Mouse (Mus musculus) ES-CJ7 (cell line): ENCODE measurements around the gene Cobll1.

ENCODE experiments used
- DNase-seq: peaks from one replicate; pipeline ENCODE4 v3.0.0; 2011; ENCODE audit warnings: low read depth, low spot score

Gene Cobll1

DNA sequence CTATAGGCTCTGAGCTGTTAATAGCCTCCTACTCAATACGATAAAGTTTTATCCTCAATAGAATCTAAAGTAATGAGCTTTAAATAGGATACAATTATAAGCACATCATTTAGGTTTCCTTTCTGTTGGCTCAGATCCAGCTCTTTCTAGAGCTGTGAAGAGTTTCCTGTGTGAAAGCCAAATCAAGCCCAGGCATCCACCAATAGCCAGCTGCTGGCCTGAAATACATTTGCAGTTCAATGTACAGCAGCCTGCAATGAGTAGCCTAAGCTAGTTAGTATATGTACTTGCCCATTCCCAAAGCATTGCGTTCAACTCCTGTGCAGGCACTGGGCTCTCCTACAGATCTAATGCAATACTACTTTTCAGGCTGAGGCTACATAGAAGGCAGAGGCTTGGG is 145.2 kb downstream of the Cobll1 start:
- DNase-seq: no peak

DNA sequence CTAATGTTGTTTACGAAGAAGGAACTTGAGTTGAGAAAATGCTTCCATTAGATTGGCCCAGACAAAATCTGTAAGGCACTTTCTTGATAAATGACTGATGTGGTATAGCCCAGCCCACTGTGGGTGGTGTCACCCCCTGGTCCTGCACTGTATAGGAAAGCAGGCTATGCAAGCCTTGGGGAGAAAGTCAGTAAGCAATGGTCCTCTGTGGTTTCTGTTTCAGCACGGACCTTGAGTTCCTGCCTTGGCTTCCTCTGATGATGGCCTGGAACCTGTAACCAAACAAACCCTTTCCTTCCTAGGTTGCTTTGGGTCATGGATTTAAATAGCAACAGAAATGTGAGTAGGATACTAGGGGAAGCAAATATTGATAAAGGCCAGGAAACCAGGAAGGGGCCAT is 148.2 kb downstream of the Cobll1 start:
- DNase-seq: no peak

DNA sequence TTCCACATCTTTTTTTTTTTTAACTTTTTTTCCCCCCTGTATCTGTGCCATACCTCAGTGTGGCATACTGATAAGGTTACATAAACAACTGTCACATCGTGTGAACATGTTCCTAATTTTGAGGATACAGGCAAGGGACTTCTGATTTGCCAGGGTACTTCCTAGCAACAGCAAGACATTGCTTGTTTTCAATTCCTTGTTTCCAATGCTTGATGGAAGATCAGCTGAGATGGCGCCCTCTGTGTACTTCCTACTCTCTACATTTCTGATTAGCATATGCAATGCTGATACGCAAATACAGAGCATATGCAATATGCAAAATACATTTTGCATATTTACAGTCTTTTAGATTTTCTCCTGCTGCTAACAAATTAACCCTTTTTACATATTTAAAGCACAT is 152.0 kb downstream of the Cobll1 start:
- DNase-seq: no peak

DNA sequence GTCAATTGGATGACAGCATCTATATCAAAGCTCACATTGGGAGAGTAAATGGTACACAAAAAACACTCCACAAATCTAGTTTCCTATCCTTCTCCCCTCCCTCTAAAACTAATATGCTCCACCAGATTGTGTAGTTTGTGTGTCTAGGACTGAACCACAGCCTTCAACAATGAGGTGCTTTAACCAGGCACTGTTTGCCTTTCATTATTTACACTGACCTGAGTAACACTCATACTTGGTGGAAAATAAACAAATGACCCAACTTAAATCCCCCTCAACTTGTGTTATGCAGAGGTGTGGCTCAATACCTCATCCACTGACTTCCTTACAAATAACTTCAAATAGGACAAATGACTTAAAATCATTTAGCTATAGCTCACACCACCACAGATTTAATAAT is 155.8 kb downstream of the Cobll1 start:
- DNase-seq: no peak

DNA sequence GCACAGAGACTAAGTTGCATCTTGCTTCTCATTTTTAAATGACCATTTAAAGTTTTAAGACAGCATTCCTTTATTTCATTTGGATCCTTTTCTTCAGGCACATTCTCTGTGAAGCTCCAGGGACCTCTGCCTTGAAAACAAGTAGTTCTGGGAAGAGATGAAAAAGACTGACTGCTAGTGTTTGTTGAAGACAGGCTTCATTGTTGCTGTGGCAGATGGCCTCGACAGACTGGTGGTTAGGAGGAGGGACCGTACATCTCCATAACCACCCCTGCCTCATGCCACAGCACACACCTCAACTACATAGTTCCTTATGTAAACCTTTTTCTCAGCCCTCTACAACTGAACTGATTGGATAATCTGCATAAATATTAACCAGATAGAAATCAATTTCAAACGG is 161.7 kb downstream of the Cobll1 start:
- no peak for DNase-seq

DNA sequence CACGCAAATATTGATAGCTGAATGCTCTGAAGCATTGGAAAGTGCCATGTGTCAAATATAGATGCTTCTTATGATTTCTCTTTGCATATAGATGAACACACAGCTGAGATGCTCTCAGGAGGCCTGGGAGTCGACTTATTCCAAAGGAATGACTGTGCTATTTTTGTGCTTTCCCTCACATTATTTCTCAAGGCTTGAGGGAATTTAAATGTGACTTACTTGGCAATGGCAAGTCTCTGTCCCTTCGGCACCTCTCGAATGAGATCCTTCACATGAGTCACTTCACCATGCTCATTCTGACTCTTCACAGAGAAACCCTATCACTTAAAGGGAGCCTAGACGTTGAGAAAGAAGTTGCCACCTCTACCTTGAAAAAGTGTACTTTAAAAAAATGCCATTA is 163.4 kb downstream of the Cobll1 start:
- DNase-seq: no peak

DNA sequence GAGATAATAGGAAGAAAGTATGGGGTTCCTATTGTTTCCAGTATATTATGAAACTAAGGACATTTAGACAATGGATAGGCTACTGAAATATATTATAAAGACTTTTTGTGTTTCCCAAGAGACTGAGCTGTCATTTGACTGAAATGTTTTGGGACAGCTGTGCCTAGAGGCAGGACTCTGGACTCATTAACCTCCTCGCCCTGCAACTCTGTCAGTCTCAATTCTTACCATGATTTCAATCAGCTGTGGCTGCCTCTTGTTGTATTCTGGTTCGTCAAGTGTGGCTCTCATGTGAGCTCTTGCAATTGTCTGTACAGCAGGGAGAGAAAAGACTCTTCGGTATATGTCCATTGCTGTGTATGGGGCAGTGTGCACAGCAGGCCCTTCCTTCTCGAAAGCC is 163.8 kb downstream of the Cobll1 start:
- DNase-seq: no peak

DNA sequence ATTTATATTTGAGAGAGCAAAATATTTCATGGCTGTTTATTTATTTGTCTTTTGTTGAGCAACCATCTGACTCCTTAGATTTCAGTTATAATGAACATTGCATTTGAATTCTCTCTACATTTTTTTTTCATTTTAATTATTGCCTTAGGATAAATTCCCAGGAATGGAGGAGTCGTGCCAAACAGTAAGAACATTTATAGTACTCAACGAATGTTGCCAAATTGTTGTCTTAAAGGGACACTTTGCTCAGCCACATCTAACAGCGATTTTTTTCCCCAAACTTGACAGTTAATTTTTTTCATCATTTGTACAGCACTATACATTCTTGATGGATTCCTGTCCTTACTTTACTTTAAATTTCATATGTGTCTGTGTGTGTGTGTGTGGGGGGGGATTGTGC is 167.0 kb downstream of the Cobll1 start:
- no peak for DNase-seq

DNA sequence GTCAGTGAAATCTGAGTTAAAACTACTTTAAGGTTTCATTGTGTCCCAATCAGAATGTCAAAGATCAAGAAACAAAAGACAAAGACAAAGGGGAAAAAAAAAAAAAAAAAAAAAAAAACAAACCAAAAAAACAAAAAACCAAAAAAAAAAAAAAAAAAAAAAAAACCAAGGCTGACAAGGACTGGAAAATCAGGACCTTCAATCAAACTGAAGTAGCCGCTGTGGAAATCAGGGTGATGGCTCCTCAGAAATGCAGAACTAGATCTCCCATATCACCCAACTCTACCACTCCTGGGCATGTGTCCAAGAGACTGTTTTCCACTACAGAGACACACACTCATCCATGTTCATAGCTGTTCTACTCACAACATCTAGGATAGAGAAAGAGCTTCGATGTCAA is 185.4 kb downstream of the Cobll1 start:
- no peak for DNase-seq

DNA sequence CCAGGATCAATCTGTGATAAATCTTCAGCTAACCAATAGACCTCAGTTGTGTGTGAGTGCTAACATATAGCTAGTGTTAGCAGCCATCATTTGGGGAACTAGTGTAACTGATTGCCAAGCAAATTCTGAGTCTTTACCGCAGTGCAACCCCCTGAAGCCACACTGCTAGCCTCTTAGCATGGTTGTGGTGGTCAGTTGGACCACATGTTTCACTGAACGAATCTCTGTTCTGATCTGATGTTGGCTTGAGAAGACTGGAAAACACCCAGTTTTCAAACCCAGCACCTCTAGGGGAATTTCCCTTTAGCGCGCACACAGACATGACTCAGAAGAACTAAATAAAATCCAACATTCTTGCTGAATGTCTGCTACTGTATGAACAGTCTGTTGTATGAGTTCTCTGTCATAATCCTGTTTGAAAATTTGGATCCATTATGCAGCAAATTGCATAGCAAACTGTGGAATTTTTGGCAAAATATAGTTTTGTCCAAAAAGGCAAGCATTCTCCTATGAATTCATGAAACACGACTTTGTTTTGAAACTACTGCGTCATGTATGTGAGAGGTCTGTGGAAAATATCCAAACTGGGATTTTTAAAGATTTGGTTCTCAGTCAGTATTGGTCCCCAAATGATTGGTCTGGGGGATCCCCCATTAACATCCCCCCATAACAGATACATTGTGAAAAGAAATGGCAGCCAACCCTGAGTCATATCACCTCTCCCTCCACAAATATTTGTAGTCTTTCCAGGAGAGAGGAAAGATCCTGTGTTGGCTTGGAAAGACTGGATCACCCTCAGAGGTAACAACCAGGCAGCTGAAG is 186.8 kb downstream of the Cobll1 start:
- no peak for DNase-seq

DNA sequence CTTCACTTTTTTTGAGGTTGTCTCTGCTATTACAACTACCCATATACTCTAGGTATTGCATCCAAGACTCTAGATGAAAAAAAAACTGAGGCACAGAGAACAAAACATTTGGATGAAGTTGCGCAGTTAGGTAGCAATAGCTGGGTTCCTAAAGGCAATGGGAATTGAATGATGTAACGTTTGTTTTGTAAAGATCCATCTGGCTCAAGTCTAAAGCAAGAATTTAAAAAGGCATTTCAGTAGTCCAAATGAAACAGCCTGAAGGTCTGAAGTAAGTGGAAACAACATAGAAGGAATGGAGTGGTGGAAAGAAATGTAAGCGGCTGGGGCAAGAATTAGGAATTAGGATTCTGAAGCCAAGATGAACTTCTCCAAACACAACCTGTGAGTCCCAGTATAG is 188.4 kb downstream of the Cobll1 start:
- DNase-seq: no peak

DNA sequence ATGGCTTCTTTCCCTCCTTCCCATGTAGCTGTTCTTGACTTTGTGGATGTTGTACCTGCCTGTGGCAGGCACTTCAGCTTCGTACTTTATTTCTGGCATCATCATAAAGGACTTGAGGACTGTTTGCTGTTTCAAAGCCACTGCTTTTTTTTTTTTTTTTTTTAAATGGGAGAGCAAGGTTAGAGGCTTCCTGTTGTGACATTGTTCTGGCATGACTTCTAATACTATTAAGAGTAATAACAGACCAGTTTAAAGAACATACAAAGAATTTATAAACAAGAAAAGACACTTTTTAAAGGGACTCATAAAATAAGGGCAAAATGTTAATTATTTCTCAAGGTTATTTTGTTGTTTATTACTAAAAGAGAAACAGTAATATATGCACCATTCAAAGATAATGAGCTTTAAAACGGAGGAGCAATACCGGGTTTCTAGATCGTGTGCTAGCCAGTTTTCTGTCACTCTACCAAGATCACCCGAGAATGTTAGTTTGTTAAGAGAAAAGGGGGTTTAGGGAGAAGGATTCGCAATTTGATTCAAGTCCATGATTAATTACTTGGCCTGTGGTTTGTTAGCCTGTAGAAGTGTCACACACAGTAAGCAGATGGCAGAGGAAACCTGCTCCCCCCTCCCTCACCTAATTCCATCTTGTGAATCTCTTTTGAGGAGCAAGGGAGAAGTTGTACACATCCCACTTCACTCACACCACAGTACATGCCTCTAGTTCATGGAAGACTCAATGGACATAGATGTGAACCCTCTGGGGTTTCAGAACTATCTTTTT is 190.8 kb downstream of the Cobll1 start:
- DNase-seq: no peak
